8 mouse cellular contexts compared by ENCODE assay signal in the genomic region with DNA sequence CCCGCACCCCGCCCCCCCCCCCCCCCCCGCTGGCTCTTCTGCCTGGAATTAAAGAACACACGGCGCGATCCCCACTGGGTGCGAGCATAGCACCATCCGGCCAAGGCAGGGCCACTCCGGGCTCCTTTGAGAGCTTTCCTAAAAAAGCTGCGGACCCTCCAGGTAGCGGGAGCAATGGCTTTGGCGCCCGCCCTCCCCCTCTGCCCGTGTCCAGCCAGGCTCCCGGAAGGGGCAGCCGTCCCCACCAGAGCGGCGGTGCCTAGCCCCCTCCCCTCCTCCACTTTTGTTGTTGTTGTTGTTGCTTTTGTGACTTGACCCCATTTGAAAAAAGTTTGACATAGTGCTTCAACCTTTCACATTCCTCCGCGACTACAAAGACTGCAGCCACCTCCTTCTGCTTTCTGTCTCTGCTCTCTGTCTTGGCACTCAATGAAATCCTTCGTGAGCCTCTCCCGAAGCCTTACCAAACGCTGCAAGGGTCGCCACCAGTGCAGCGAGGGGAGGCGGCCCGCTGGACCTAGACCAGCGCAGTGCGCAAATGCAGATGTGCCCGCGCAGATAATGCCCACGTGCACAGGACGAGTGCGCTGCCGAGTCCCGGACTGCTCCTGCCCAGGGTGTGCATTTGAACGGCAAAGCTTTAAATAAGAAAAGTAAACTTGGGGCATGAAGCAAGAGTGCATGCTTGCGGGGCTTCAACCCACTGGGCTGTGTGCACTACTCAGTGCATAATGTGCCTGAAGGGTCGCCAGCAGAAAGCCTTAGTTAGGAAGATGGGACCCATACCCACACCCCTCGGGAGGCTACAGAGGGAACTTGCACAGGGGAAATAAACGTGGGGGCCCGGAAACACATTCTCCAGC.
A peak's percentile ranks its signal among the peaks of the same experiment; 100 is the strongest.
DNase-seq lines count a peak whose midpoint lies in the region; ATAC-seq lines count a peak whose summit lies in the region.

No protein-coding gene starts in this region.

- peak overlapping the region; percentile 69 for H3K4me2 ChIP-seq in heart, embryonic 11.5 days
- H3K4me2 ChIP-seq in hindbrain, embryonic 15.5 days: peak overlapping the region; percentile 82
- peak overlapping the region; percentile 80 for H3K4me2 ChIP-seq in midbrain, embryonic 15.5 days

- DNase-seq in heart, adult 18-20 months: no peak
- peak; percentile 40 for DNase-seq in embryo, embryonic 10 days (ENCODE audit: low spot score)
- DNase-seq in T-cell, adult 2 months (ENCODE audit: low spot score): no peak
- no peak for DNase-seq in cerebellum, adult 9-10 months

- H3K36me3 ChIP-seq in heart, embryonic 11.5 days (ENCODE audit: control insufficient read depth, insufficient read depth, low read length): no peaks in the 10 kb centered on the region
- no peaks in the 10 kb centered on the region for H3K36me3 ChIP-seq in hindbrain, embryonic 15.5 days
- H3K36me3 ChIP-seq in midbrain, embryonic 15.5 days (replicated peaks): no peaks in the 10 kb centered on the region

- no peaks in the 10 kb centered on the region for H3K9me3 ChIP-seq in heart, embryonic 11.5 days (replicated peaks; ENCODE audit: control insufficient read depth, low read length)
- H3K9me3 ChIP-seq in hindbrain, embryonic 15.5 days: no peaks in the 10 kb centered on the region
- H3K9me3 ChIP-seq in midbrain, embryonic 15.5 days: no peaks in the 10 kb centered on the region

- H3K27ac ChIP-seq in heart, embryonic 11.5 days (ENCODE audit: low read depth, low read length): no peak overlapping the region
- H3K27ac ChIP-seq in hindbrain, embryonic 15.5 days (replicated peaks): no peak overlapping the region
- H3K27ac ChIP-seq in midbrain, embryonic 15.5 days: no peak overlapping the region

- H3K9ac ChIP-seq in heart, embryonic 11.5 days (ENCODE audit: low read depth, low read length): no peak overlapping the region
- no peak overlapping the region for H3K9ac ChIP-seq in hindbrain, embryonic 15.5 days
- H3K9ac ChIP-seq in midbrain, embryonic 15.5 days: no peak overlapping the region

- H3K4me3 ChIP-seq in heart, embryonic 11.5 days (ENCODE audit: low read depth, low read length): peak overlapping the region; percentile 41
- peak overlapping the region; percentile 45 for H3K4me3 ChIP-seq in hindbrain, embryonic 15.5 days
- peak overlapping the region; percentile 35 for H3K4me3 ChIP-seq in midbrain, embryonic 15.5 days

- 12% methylated on average over 35 of the region's 42 CpGs for whole genome bisulfite sequencing in heart, embryonic 11.5 days (ENCODE audit: insufficient replicate concordance)
- WGBS in hindbrain, embryonic 15.5 days: 19% methylated on average over 39 of the region's 42 CpGs
- 26% methylated on average over 39 of the region's 42 CpGs for WGBS in midbrain, embryonic 15.5 days

- no peaks in the 10 kb centered on the region for H3K27me3 ChIP-seq in heart, embryonic 11.5 days (ENCODE audit: control insufficient read depth, insufficient read depth, low read length)
- H3K27me3 ChIP-seq in hindbrain, embryonic 15.5 days: 0 out of 2 replicates have a peak, but pooled peaks cover 5% of the 10 kb centered on the region
- no peaks in the 10 kb centered on the region for H3K27me3 ChIP-seq in midbrain, embryonic 15.5 days (replicated peaks)

- no peak for ATAC-seq in heart, embryonic 11.5 days (replicated peaks; ENCODE audit: insufficient number of reproducible peaks, low FRiP score, low TSS enrichment)
- ATAC-seq in hindbrain, embryonic 15.5 days (ENCODE audit: low FRiP score, low read depth): no peak
- peak; percentile 72 for ATAC-seq in midbrain, embryonic 15.5 days (replicated peaks)
- no peak for ATAC-seq in megakaryocyte-erythroid progenitor cell, adult 5-6 weeks (replicated peaks; ENCODE audit: low FRiP score, low TSS enrichment, poor library complexity, severe bottlenecking)

- no peaks in the 10 kb centered on the region for H3K4me1 ChIP-seq in heart, embryonic 11.5 days (ENCODE audit: control insufficient read depth, insufficient read depth, low read length)
- H3K4me1 ChIP-seq in hindbrain, embryonic 15.5 days (replicated peaks): no peaks in the 10 kb centered on the region
- peaks cover 3% of the 10 kb centered on the region; the same call in 1 of the 2 replicates for H3K4me1 ChIP-seq in midbrain, embryonic 15.5 days
